Mouse (Mus musculus): Measurements from ENCODE around the gene Rit1. TPM values are rescaled to one million over a fixed set of nuclear protein-coding genes. Genes with fewer than 3 reads are reported as not detected.
"Not testable (repeated sequence)": the region's sequence is repeated elsewhere in the genome, so short reads cannot be mapped to it uniquely, and the experiment has no call there.

Gene Rit1
- polyA plus RNA-seq, 1 experiment from 2014 or later: 40.9 TPM

DNA sequence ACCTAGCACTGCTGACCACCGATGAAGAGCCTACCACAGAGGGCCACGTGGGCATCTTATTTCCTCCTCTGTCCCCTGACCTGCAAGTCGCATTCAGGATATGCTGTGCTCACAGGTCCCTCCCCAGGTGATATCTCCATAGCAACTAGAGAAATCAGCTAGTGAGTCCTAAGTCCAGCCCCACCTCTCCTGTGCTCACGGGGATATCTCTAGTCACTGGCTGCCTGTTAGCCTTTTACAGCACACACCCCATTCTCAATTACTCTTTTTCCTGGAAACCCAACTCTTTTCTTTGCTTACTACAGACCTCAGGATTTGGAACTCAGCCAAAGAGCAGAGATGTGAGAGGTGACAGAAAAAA, 30.2 kb downstream of the Rit1 start:
- Histone ChIP-seq H3K9ac (no peak overlapping the region), H3K4me1 (no peaks in the 10 kb centered on the region), H3K4me2 (no peak overlapping the region), H3K36me3 (replicated peaks) (peaks cover 94% of the 10 kb centered on the region), H3K27me3 (no peaks in the 10 kb centered on the region), H3K4me3 (replicated peaks) (no peak overlapping the region), H3K9me3 (peaks cover 27% of the 10 kb centered on the region), H3K27ac (no peak overlapping the region)
- 84% methylated on average over 4 of the region's 4 CpGs for WGBS
- ATAC-seq (ENCODE audit: low FRiP score): no peak

GRCm38 (mm10) chr3:88754283-88754682, 37.6 kb downstream of the Rit1 start:
- H3K4me3 ChIP-seq (replicated peaks): no peak overlapping the region
- ATAC-seq (ENCODE audit: low FRiP score): no peak
- peaks cover 1% of the 10 kb centered on the region; the same call in 1 of the 2 replicates for H3K9me3 ChIP-seq
- H3K36me3 ChIP-seq (replicated peaks): peaks cover 84% of the 10 kb centered on the region
- H3K4me1 ChIP-seq: peaks cover 47% of the 10 kb centered on the region
- H3K9ac ChIP-seq: no peak overlapping the region
- H3K27ac ChIP-seq: no peak overlapping the region
- WGBS: 85% methylated on average over 4 of the region's 4 CpGs
- no peaks in the 10 kb centered on the region for H3K27me3 ChIP-seq
- H3K4me2 ChIP-seq: no peak overlapping the region

GRCm38 (mm10) chr3:88755541-88755940, 38.9 kb downstream of the Rit1 start:
- no peak overlapping the region; the same call in 1 of the 2 replicates for H3K27ac ChIP-seq
- peaks cover 56% of the 10 kb centered on the region for H3K4me1 ChIP-seq
- no peaks in the 10 kb centered on the region for H3K27me3 ChIP-seq

DNA sequence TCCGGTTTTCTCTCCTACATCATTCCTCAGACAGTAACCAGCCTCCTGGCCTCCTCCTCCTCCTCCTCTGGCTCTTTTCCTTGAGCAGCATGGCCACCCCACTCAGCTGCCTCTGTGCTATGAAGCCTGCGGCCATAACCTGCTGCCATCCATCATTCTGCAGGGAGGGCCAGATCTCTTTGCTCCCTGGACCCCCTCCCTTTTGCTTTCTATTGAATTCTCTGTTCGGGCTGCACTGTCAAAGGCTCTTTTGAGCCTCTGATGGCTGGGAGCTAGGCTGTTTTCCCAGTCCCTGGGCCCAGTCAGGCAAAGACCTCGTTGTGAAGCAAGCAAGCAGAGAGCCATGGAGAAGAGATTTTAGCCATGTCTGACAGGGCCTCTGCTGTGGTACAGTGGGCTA, 39.6 kb downstream of the Rit1 start:
- peak overlapping the region; percentile 94 for H3K27ac ChIP-seq
- no peak overlapping the region for H3K4me3 ChIP-seq (replicated peaks)
- peak overlapping the region; percentile 13; the same call in 1 of the 2 replicates for H3K4me2 ChIP-seq
- H3K36me3 ChIP-seq (replicated peaks): peaks cover 85% of the 10 kb centered on the region
- peaks cover 59% of the 10 kb centered on the region for H3K4me1 ChIP-seq
- 30% methylated on average over 4 of the region's 4 CpGs for WGBS
- H3K27me3 ChIP-seq: no peaks in the 10 kb centered on the region
- H3K9ac ChIP-seq: peak overlapping the region; percentile 29; the same call in 1 of the 2 replicates
- no peaks in the 10 kb centered on the region for H3K9me3 ChIP-seq
- peak; percentile 36; the same call in 1 of the 2 replicates for ATAC-seq (ENCODE audit: low FRiP score)

More at GRCm38 (mm10) chr3:88755541-88755940, 38.9 kb downstream of the Rit1 start:
- H3K4me3 ChIP-seq (replicated peaks): no peak overlapping the region
- no peak for ATAC-seq (ENCODE audit: low FRiP score)
- H3K9me3 ChIP-seq: no peaks in the 10 kb centered on the region
- peaks cover 84% of the 10 kb centered on the region for H3K36me3 ChIP-seq (replicated peaks)
- no peak overlapping the region for H3K9ac ChIP-seq
- H3K4me2 ChIP-seq: no peak overlapping the region
- 78% methylated on average over 3 of the region's 3 CpGs for WGBS

DNA sequence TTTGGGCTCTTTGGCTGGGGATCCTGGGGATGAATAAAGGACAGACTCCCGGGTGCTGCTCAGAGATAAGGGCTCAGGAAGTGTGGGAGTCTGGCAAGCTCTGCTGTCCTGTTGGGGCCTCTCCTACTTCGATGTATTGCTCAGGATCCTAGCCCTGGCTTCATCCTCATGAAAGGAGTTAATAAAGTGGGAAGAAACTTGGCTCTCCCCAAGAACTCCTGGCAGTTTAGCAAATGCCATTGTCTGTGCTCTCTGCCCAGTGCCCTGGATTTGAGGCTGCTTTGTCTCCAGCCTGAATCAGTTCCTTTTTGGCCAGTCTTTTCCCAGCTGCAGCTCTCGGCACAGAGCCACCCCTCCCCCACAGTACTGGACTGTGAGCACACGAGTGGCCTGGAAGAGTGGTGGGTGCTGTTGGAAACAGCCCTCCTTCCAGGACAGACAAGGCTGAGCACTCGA, 41.4 kb downstream of the Rit1 start:
- Histone ChIP-seq H3K36me3 (replicated peaks) (peaks cover 84% of the 10 kb centered on the region), H3K4me3 (replicated peaks) (no peak overlapping the region), H3K4me2 (peak overlapping the region; percentile 34), H3K9ac (peak overlapping the region; percentile 51), H3K4me1 (peaks cover 67% of the 10 kb centered on the region), H3K9me3 (no peaks in the 10 kb centered on the region), H3K27me3 (no peaks in the 10 kb centered on the region), H3K27ac (peak overlapping the region; percentile 94)
- peak; percentile 91 for ATAC-seq (ENCODE audit: low FRiP score)
- 7% methylated on average over 5 of the region's 5 CpGs for WGBS

DNA sequence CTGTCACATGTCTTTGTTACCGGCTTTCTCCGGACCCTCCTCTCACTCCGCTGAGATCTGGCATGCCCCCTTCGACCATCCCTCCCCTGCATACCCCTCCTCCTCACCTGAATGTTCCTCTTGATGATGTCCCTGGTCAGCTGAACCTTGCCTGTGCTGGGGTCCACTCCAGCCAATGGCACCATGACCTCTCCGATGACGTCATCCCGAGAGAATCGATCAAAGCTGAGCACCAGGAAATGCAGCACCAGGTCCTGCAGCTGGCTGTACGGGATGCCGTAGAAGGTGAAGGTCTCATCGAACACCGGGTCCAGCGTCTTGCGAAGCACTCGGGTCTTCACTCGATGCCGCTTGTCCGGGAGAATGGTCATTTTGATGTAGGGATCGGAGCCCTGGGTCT, 45.0 kb downstream of the Rit1 start:
- peaks cover 47% of the 10 kb centered on the region for H3K4me1 ChIP-seq
- H3K9ac ChIP-seq: no peak overlapping the region
- WGBS: 97% methylated on average over 19 of the region's 19 CpGs
- peaks cover 74% of the 10 kb centered on the region for H3K36me3 ChIP-seq (replicated peaks)
- no peak overlapping the region for H3K27ac ChIP-seq
- H3K4me2 ChIP-seq: no peak overlapping the region
- no peaks in the 10 kb centered on the region for H3K9me3 ChIP-seq
- no peak overlapping the region for H3K4me3 ChIP-seq (replicated peaks)
- no peaks in the 10 kb centered on the region for H3K27me3 ChIP-seq
- no peak for ATAC-seq (ENCODE audit: low FRiP score)

DNA sequence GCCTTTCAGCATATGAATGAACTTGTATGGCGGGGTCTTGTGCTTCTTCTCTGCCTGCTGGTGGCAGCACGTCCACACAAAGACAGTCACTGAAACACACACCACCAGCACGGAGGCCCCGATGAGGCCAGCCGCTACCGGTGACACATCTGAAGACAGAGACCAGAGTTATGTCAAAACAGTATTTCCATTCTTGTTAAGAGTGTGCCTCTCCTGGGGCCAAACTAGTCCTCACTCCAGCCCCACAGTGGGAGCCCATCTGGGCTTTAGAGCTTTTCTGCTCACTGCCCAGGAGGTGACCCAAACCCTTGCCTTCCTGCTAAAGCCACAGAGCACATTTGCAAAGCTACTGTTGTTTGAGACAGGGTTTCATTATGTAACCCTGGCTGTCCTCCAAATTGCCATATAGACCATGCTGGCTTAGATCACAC, 45.8 kb downstream of the Rit1 start:
- Histone ChIP-seq H3K27me3 (no peaks in the 10 kb centered on the region), H3K36me3 (replicated peaks) (peaks cover 68% of the 10 kb centered on the region), H3K27ac (peak overlapping the region; percentile 56), H3K9me3 (no peaks in the 10 kb centered on the region), H3K4me3 (replicated peaks) (no peak overlapping the region), H3K4me2 (0 out of 2 replicates have a peak overlapping the region, but pooled peaks have one; percentile 6), H3K9ac (no peak overlapping the region), H3K4me1 (peaks cover 39% of the 10 kb centered on the region)
- 44% methylated on average over 6 of the region's 6 CpGs for WGBS
- ATAC-seq (ENCODE audit: low FRiP score): no peak

GRCm38 (mm10) chr3:88771189-88771940, 54.7 kb downstream of the Rit1 start:
- ATAC-seq (ENCODE audit: low FRiP score): peak; percentile 84
- WGBS: under 1% methylated on average over 23 of the region's 28 CpGs
- not testable (repeated sequence) for H3K9me3 ChIP-seq; H3K36me3 ChIP-seq (replicated peaks); H3K27me3 ChIP-seq; H3K4me1 ChIP-seq
- Histone ChIP-seq H3K9ac (peak overlapping the region; percentile 65), H3K4me2 (peak overlapping the region; percentile 53), H3K27ac (peak overlapping the region; percentile 95), H3K4me3 (replicated peaks) (peak overlapping the region; percentile 50)

DNA sequence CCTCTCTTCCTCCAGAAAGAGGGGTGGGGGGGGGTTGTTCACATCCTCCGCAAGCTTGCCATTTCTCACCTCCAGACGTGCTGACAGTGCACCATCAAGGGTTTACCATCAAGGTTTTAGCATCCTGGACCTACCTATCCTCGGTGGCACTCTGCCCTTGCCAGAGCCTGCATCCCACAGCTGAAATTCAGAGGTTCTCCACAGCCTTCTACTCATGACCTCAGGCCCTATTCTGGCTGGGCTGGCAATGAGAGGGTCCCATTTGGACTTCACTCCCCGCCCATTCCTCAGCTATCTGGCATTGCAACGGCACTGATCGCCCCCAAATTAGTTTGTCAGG, 55.3 kb downstream of the Rit1 start:
- H3K4me2 ChIP-seq: peak overlapping the region; percentile 53
- H3K27ac ChIP-seq: peak overlapping the region; percentile 95
- 0% methylated on average over 3 of the region's 6 CpGs for WGBS
- ATAC-seq (ENCODE audit: low FRiP score); H3K9me3 ChIP-seq; H3K4me1 ChIP-seq; H3K27me3 ChIP-seq; H3K36me3 ChIP-seq (replicated peaks): not testable (repeated sequence)
- H3K4me3 ChIP-seq (replicated peaks): peak overlapping the region; percentile 50
- H3K9ac ChIP-seq: peak overlapping the region; percentile 65

- peak; percentile 80 for ATAC-seq (ENCODE audit: low FRiP score)
- peak overlapping the region; percentile 50 for H3K4me3 ChIP-seq (replicated peaks)
- H3K9ac ChIP-seq; H3K36me3 ChIP-seq (replicated peaks); H3K4me1 ChIP-seq; H3K9me3 ChIP-seq; H3K27me3 ChIP-seq: not testable (repeated sequence)
- H3K4me2 ChIP-seq: peak overlapping the region; percentile 39
- WGBS: 0% methylated on average over 19 of the region's 19 CpGs
- H3K27ac ChIP-seq: peak overlapping the region; percentile 81
Measured at GRCm38 (mm10) chr3:88772399-88772798, 55.8 kb downstream of the Rit1 start.

DNA sequence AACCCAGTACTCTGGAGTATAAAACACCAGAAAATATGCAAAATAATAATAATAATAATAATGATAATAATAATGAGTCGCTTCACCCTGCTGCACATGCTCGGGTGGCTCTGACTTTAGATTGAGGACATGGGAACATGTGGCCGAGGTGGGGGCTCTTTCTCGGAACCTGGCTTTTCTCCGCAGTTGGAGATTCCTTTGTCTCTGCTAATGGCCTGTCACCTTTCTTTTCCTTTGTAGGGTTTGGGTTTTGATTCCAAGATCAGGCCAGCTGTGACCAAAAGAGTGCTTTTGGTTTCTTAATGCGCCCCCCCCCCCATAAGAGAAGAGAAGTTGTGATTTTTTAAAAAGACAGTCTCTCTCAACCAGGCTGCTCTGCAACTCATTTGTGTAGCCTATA, 56.5 kb downstream of the Rit1 start:
- 77% methylated on average over 6 of the region's 6 CpGs for WGBS
- not testable (repeated sequence) for H3K4me2 ChIP-seq; H3K4me1 ChIP-seq; H3K27ac ChIP-seq; H3K9ac ChIP-seq; H3K36me3 ChIP-seq (replicated peaks); H3K4me3 ChIP-seq (replicated peaks); ATAC-seq (ENCODE audit: low FRiP score); H3K9me3 ChIP-seq; H3K27me3 ChIP-seq

DNA sequence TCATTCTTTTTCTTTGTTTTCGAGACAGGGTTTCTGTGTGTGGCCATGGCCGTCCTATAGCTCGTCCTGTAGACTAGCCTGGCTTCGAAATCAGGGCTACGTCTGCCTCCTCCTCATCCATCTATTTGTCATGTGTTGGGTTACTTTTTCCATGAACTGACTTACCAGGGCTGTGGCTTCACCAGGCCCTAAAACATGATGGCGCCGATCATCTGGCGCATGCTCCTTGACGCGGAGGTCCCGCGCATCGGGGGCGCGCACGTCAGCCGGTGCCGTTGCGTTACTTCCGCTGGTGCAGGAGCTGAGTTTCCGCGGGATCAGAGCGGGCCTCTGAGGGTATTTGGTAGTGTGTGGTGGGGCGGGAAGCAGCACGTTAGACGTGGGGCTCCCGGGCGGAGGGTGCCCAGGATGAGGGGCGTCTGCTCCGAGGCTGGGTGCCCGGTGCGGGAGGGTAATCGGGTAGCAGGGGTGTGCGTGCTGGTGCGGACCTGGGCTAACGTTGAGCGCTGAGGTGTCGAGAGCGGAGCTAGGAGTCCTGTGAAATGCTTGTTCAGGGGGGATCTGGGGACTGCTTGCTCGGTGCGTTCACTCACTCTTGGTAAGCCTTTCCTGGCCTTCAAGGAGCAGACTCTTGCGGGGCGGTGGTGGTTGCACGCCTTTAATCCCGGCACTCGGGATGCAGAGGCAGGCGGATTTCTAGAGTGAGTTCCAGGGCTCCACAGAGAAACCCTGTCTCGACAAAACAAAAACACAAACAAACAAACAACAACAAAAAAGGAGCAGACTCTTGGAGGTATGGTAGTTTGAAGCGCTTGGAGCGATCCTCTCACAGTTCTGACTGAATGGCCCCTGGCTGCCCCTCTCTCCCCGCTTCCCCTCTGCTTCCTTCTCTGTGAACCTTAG, 58.6 kb downstream of the Rit1 start, which contains the start of gene Syt11:
Syt11 (minus strand) TSS at position 226 of the 903 bp plus-strand sequence.
- H3K4me1 ChIP-seq; H3K36me3 ChIP-seq (replicated peaks); H3K9me3 ChIP-seq; H3K27me3 ChIP-seq: not testable (repeated sequence)
- ATAC-seq (ENCODE audit: low FRiP score): peak; percentile 36
- H3K4me2 ChIP-seq: peak within 1 kb of the TSS; percentile 52
- 4% methylated on average over 43 of the region's 51 CpGs for WGBS
- H3K9ac ChIP-seq: peak within 1 kb of the TSS; percentile 44; the same call in 1 of the 2 replicates
- H3K4me3 ChIP-seq (replicated peaks): peak within 1 kb of the TSS; percentile 43
- H3K27ac ChIP-seq: peak within 1 kb of the TSS; percentile 78; the same call in 1 of the 2 replicates
